Mouse (Mus musculus) forebrain, postnatal 0 days (tissue): ENCODE data around the gene Hacd2. TPM values are rescaled to one million over a fixed set of nuclear protein-coding genes. Genes with fewer than 3 reads are reported as not detected.

ENCODE experiments used
- ATAC-seq: fragments of 200-750 bp; cut with Nextera tagmentation; 2 replicates; pipeline ENCODE4 v1.8.0; 2017; ENCODE audit warnings: mild to moderate bottlenecking, moderate library complexity
- DNase-seq: peaks from one replicate; pipeline ENCODE4 v3.0.0-alpha.2; 2015
- H3K27ac ChIP-seq: fragments of 300-500 bp; sonication (generic); 2 replicates; pipeline ENCODE4 v1.5.1; 2014; ENCODE audit warnings: low read depth, mild to moderate bottlenecking, antibody characterized with exemption, low read length, moderate library complexity, mixed read lengths
- H3K27me3 ChIP-seq: fragments of 300-500 bp; sonication (generic); 2 replicates; pipeline ENCODE4 v1.6.1; 2014; ENCODE audit warnings: mild to moderate bottlenecking, low read length, mixed read lengths; ENCODE audit not compliant: insufficient read depth
- H3K36me3 ChIP-seq: fragments of 300-500 bp; sonication (generic); 2 replicates; pipeline ENCODE4 v1.6.1; 2014; ENCODE audit warnings: mild to moderate bottlenecking, moderate library complexity; ENCODE audit not compliant: insufficient read depth
- H3K4me1 ChIP-seq: fragments of 300-500 bp; sonication (generic); 2 replicates; pipeline ENCODE4 v1.6.1; 2014; ENCODE audit warnings: antibody characterized with exemption; ENCODE audit not compliant: insufficient read depth
- H3K4me2 ChIP-seq: fragments of 300-500 bp; sonication (generic); 2 replicates; pipeline ENCODE4 v1.6.1; 2014; ENCODE audit warnings: low read depth, mild to moderate bottlenecking, moderate library complexity
- H3K4me3 ChIP-seq: fragments of 300-500 bp; sonication (generic); 2 replicates; pipeline ENCODE4 v1.5.1; 2014; ENCODE audit warnings: low read depth, low read length, mixed read lengths
- H3K9ac ChIP-seq: fragments of 300-500 bp; sonication (generic); 2 replicates; pipeline ENCODE4 v1.6.1; 2014; ENCODE audit warnings: mild to moderate bottlenecking
- H3K9me3 ChIP-seq: fragments of 300-500 bp; sonication (generic); 2 replicates; pipeline ENCODE4 v1.6.1; 2016; ENCODE audit warnings: low read length
- CTCF ChIP-seq: sonication (generic); IDR thresholded peaks from 2 replicates; pipeline ENCODE4 v1.5.1; 2016; ENCODE audit warnings: antibody characterized with exemption, control low read depth, low read depth
- WGBS: fragments of 180-500 bp; shearing (Covaris S2); extraction: QIAGEN DNeasy Blood & Tissue Kit; methylation state at CpG from one replicate; pipeline ENCODE4 v1.1.7; 2014; 5-methylcytosine and 5-hydroxymethylcytosine counted together
- polyA plus RNA-seq: library from polyadenylated mRNA; unstranded; fragments of >200 nt; fragmentation: Nextera tagmentation; extraction: Ambion mirVana; gene quantifications from 2 replicates; pipeline ENCODE4 v1.2.1, GENCODE M21; 2015
- total RNA-seq: library from RNA; depleted of rRNA; stranded (reverse); fragments of >200 nt; gene quantifications from 2 replicates; pipeline ENCODE4 v1.2.3, GENCODE M21; 2014

Gene Hacd2
- total and polyA plus RNA-seq, 2 experiments from 2014 or later: 13.9 to 50.4 TPM

- Histone ChIP-seq H3K9ac (no peak overlapping the region), H3K27ac (no peak overlapping the region), H3K4me3 (no peak overlapping the region), H3K4me2 (no peak overlapping the region), H3K36me3 (no peaks in the 10 kb centered on the region), H3K9me3 (no peaks in the 10 kb centered on the region), H3K27me3 (no peaks in the 10 kb centered on the region), H3K4me1 (peaks cover 13% of the 10 kb centered on the region; the same call in 1 of the 2 replicates)
- no peak for TF ChIP-seq CTCF
- 35% methylated on average over 5 of the region's 5 CpGs for WGBS
- DNase-seq (peak; percentile 77), ATAC-seq (no peak; the same call in 1 of the 2 replicates)
Observed at GRCm38 (mm10) chr16:34996133-34996532, 26.1 kb upstream of the Hacd2 start.

GRCm38 (mm10) chr16:34997052-34997451, 25.2 kb upstream of the Hacd2 start:
- no peaks in the 10 kb centered on the region for H3K9me3 ChIP-seq
- H3K27ac ChIP-seq: no peak overlapping the region
- TF ChIP-seq CTCF: no peak
- no peaks in the 10 kb centered on the region for H3K36me3 ChIP-seq
- peaks cover 20% of the 10 kb centered on the region; the same call in 1 of the 2 replicates for H3K4me1 ChIP-seq
- H3K4me3 ChIP-seq: no peak overlapping the region
- H3K4me2 ChIP-seq: no peak overlapping the region
- ATAC-seq (no peak), DNase-seq (no peak)
- H3K27me3 ChIP-seq: no peaks in the 10 kb centered on the region
- 66% methylated on average over 4 of the region's 4 CpGs for WGBS
- H3K9ac ChIP-seq: no peak overlapping the region

- no peak for DNase-seq
- H3K9ac ChIP-seq: no peak overlapping the region
- ATAC-seq: no peak
- no peaks in the 10 kb centered on the region for H3K36me3 ChIP-seq
- no peaks in the 10 kb centered on the region for H3K27me3 ChIP-seq
- H3K27ac ChIP-seq: no peak overlapping the region
- H3K4me1 ChIP-seq: peaks cover 20% of the 10 kb centered on the region; the same call in 1 of the 2 replicates
- H3K4me3 ChIP-seq: no peak overlapping the region
- TF ChIP-seq CTCF: no peak
- WGBS: 76% methylated on average over 10 of the region's 10 CpGs
- H3K4me2 ChIP-seq: no peak overlapping the region
- H3K9me3 ChIP-seq: no peaks in the 10 kb centered on the region
Observed at GRCm38 (mm10) chr16:34997576-34997975, 24.7 kb upstream of the Hacd2 start.

- Histone ChIP-seq H3K4me2 (no peak overlapping the region), H3K4me3 (no peak overlapping the region), H3K27ac (no peak overlapping the region), H3K4me1 (peaks cover 20% of the 10 kb centered on the region; the same call in 1 of the 2 replicates), H3K36me3 (no peaks in the 10 kb centered on the region), H3K9ac (no peak overlapping the region), H3K9me3 (no peaks in the 10 kb centered on the region), H3K27me3 (no peaks in the 10 kb centered on the region)
- DNase-seq (peak; percentile 55), ATAC-seq (peak; percentile 65)
- WGBS: 53% methylated on average over 3 of the region's 3 CpGs
- no peak for TF ChIP-seq CTCF
Observed at GRCm38 (mm10) chr16:34999016-34999415, 23.2 kb upstream of the Hacd2 start.

DNA sequence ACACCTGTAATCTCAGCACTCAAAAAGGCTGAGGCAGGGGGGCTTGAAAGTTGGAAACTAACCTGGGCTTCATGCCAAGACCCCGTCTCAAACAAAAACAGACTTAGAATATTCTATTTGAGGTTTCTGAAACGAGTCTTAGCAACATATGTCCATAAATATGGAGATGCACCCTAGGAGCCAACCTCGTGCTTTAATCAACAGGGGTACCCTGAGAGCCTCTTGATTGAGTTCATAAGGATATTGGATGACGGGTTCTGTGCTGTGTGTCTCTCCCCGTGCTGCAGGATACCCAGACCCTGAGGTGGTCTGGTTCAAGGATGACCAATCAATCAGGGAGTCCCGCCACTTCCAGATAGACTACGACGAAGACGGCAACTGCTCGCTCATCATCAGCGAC, 22.2 kb upstream of the Hacd2 start:
- no peak overlapping the region for H3K27ac ChIP-seq
- peak overlapping the region; percentile 44 for H3K4me2 ChIP-seq
- DNase-seq: peak; percentile 58
- H3K27me3 ChIP-seq: no peaks in the 10 kb centered on the region
- no peaks in the 10 kb centered on the region for H3K9me3 ChIP-seq
- no peak overlapping the region for H3K9ac ChIP-seq
- peak; percentile 18; the same call in 1 of the 2 replicates for ATAC-seq
- 31% methylated on average over 11 of the region's 11 CpGs for WGBS
- H3K36me3 ChIP-seq: no peaks in the 10 kb centered on the region
- H3K4me3 ChIP-seq: peak overlapping the region; percentile 14; the same call in 1 of the 2 replicates
- no peak for TF ChIP-seq CTCF
- H3K4me1 ChIP-seq: peaks cover 20% of the 10 kb centered on the region; the same call in 1 of the 2 replicates

GRCm38 (mm10) chr16:35000923-35001560, 21.2 kb upstream of the Hacd2 start:
- 5% methylated on average over 10 of the region's 10 CpGs for WGBS
- DNase-seq (peak; percentile 65), ATAC-seq (peak; percentile 25)
- no peak overlapping the region for H3K27ac ChIP-seq
- H3K4me3 ChIP-seq: peak overlapping the region; percentile 3; the same call in 1 of the 2 replicates
- TF ChIP-seq CTCF: no peak
- no peaks in the 10 kb centered on the region for H3K9me3 ChIP-seq
- 0 out of 2 replicates have a peak overlapping the region, but pooled peaks have one; percentile 19 for H3K9ac ChIP-seq
- H3K4me1 ChIP-seq: peaks cover 17% of the 10 kb centered on the region; the same call in 1 of the 2 replicates
- H3K27me3 ChIP-seq: no peaks in the 10 kb centered on the region
- peak overlapping the region; percentile 44 for H3K4me2 ChIP-seq
- no peaks in the 10 kb centered on the region for H3K36me3 ChIP-seq

DNA sequence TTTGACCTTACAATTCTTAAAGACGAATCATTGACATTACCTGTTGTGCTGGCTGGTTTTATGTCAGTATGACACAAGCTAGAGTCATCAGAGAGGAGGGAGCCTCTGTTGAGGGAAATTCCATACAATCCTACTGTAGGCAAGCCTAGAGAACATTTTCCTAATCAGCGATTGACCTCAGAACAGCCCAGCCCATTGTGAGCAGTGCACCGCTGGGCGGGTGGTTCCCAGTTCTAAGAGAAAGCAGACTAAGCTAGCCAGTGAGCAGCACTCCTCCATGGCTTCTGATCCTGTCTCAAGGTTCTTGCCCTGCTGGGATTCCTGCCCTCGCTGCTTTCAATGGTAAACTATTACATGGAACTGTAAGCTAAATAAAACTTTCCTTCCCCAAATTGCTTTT, 17.9 kb upstream of the Hacd2 start:
- Histone ChIP-seq H3K36me3 (no peaks in the 10 kb centered on the region), H3K4me3 (no peak overlapping the region), H3K9ac (no peak overlapping the region), H3K27me3 (no peaks in the 10 kb centered on the region), H3K4me2 (no peak overlapping the region), H3K9me3 (no peaks in the 10 kb centered on the region), H3K27ac (no peak overlapping the region), H3K4me1 (peaks cover 17% of the 10 kb centered on the region; the same call in 1 of the 2 replicates)
- 64% methylated on average over 5 of the region's 5 CpGs for WGBS
- DNase-seq (no peak), ATAC-seq (no peak)
- TF ChIP-seq CTCF: no peak
